Mouse (Mus musculus): Measurements from ENCODE around the gene Mrpl34. TPM values are rescaled to one million over a fixed set of nuclear protein-coding genes. Genes with fewer than 3 reads are reported as not detected.

The Mrpl34 gene
- polyA plus RNA-seq, 1 experiment from 2014 or later: 172 TPM

DNA sequence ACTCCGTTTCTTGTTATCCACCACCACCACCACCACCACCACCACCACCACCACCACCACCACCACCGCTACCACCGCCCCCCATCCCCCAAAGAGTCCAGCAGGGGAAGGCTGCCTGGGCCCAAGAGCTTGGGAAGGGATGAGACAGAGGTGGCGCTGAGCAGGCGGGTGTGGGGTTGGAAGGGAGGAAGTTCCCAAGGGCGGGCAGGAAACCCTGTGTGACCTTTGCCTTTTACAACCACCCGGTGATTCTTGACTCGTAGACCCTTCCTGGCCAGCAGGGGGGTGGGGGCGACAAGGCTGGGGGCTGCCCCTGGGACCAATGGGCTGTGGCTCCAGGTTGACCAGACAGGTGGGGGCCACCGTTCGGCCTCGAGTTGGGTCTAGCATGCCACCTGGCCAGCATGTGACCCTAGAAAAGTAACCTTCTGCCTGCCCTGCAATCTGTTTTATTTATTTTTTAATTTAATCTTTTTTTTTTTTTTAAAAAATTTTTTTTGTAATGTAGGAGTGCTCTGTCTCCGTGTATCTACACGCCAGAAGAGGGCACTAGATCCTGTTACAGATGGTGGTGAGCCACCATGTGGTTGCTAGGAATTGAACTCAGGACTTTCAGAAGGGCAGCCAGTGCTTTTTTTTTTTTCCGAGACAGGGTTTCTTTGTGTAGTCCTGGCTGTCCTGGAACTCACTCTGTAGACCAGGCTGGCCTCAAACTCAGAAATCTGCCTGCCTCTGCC lies 48.4 kb downstream of the Mrpl34 start:
- H3K4me3 ChIP-seq (ENCODE audit: low read length): no peak overlapping the region
- whole genome bisulfite sequencing: 75% methylated on average over 14 of the region's 15 CpGs
- H3K27ac ChIP-seq (ENCODE audit: low read depth, low read length): no peak overlapping the region
- no peak overlapping the region for H3K4me2 ChIP-seq (ENCODE audit: low read length)
- no peak for ATAC-seq
- no peak overlapping the region for H3K9ac ChIP-seq (ENCODE audit: low read depth, low read length)
- no peaks in the 10 kb centered on the region for H3K9me3 ChIP-seq (ENCODE audit: control insufficient read depth, low read length)
- peaks cover 12% of the 10 kb centered on the region for H3K27me3 ChIP-seq (replicated peaks; ENCODE audit: control insufficient read depth, insufficient read depth, low read length)
- H3K4me1 ChIP-seq (ENCODE audit: control insufficient read depth, insufficient read depth, low read depth, low read length): no peaks in the 10 kb centered on the region
- no peaks in the 10 kb centered on the region for H3K36me3 ChIP-seq (ENCODE audit: control insufficient read depth, insufficient read depth, low read length)

- Histone ChIP-seq H3K27me3 (replicated peaks; ENCODE audit: control insufficient read depth, insufficient read depth, low read length) (no peaks in the 10 kb centered on the region; the same call in 1 of the 2 replicates), H3K4me1 (ENCODE audit: control insufficient read depth, insufficient read depth, low read depth, low read length) (no peaks in the 10 kb centered on the region), H3K9me3 (ENCODE audit: control insufficient read depth, low read length) (no peaks in the 10 kb centered on the region), H3K36me3 (ENCODE audit: control insufficient read depth, insufficient read depth, low read length) (no peaks in the 10 kb centered on the region), H3K4me3 (ENCODE audit: low read length) (no peak overlapping the region), H3K27ac (ENCODE audit: low read depth, low read length) (no peak overlapping the region), H3K9ac (ENCODE audit: low read depth, low read length) (no peak overlapping the region), H3K4me2 (ENCODE audit: low read length) (no peak overlapping the region)
- 66% methylated on average over 5 of the region's 5 CpGs for WGBS
- ATAC-seq: no peak
Measured at GRCm38 (mm10) chr8:71515043-71515442, 50.3 kb downstream of the Mrpl34 start.

Other genes starting within 250 kb of the Mrpl34 start
- 13.1 and 16.7 TPM in 2 replicates for gene Myo9b, start 192.2 kb upstream of the Mrpl34 start, polyA plus RNA-seq (2015; fragmentation: Nextera tagmentation; extraction: Ambion mirVana)
- gene Haus8, start 192.0 kb upstream of the Mrpl34 start, polyA plus RNA-seq (2015; fragmentation: Nextera tagmentation; extraction: Ambion mirVana): 72.5 and 73.9 TPM in 2 replicates
- 115 and 120 TPM in 2 replicates for gene Use1, start 98.1 kb upstream of the Mrpl34 start, polyA plus RNA-seq (2015; fragmentation: Nextera tagmentation; extraction: Ambion mirVana)
- gene Ocel1, start 93.7 kb upstream of the Mrpl34 start, polyA plus RNA-seq (2015; fragmentation: Nextera tagmentation; extraction: Ambion mirVana): 5.5 and 6.3 TPM in 2 replicates
- 20.7 and 23.6 TPM in 2 replicates for gene Nr2f6, start 83.0 kb upstream of the Mrpl34 start, polyA plus RNA-seq (2015; fragmentation: Nextera tagmentation; extraction: Ambion mirVana)
- gene Ushbp1, start 69.2 kb upstream of the Mrpl34 start, polyA plus RNA-seq (2015; fragmentation: Nextera tagmentation; extraction: Ambion mirVana): 7.3 and 9.5 TPM in 2 replicates
- 97.3 and 101 TPM in 2 replicates for gene Babam1, start 68.1 kb upstream of the Mrpl34 start, polyA plus RNA-seq (2015; fragmentation: Nextera tagmentation; extraction: Ambion mirVana)
- 8.8 and 9.8 TPM in 2 replicates for gene Ankle1, start 58.9 kb upstream of the Mrpl34 start, polyA plus RNA-seq (2015; fragmentation: Nextera tagmentation; extraction: Ambion mirVana)
- 172 and 182 TPM in 2 replicates for gene Abhd8, start 1.3 kb upstream of the Mrpl34 start, polyA plus RNA-seq (2015; fragmentation: Nextera tagmentation; extraction: Ambion mirVana)
- gene Dda1, start 4.2 kb downstream of the Mrpl34 start, polyA plus RNA-seq (2015; fragmentation: Nextera tagmentation; extraction: Ambion mirVana): 240 and 247 TPM in 2 replicates
- gene Ano8, start 21.0 kb downstream of the Mrpl34 start, polyA plus RNA-seq (2015; fragmentation: Nextera tagmentation; extraction: Ambion mirVana): 2.3 and 4.5 TPM in 2 replicates
- gene Gtpbp3, start 23.1 kb downstream of the Mrpl34 start, polyA plus RNA-seq (2015; fragmentation: Nextera tagmentation; extraction: Ambion mirVana): 14.0 and 14.6 TPM in 2 replicates
- gene Plvap, start 46.8 kb downstream of the Mrpl34 start, polyA plus RNA-seq (2015; fragmentation: Nextera tagmentation; extraction: Ambion mirVana): 12.0 and 12.5 TPM in 2 replicates
- gene Ccdc194, start 60.8 kb downstream of the Mrpl34 start, polyA plus RNA-seq (2015; fragmentation: Nextera tagmentation; extraction: Ambion mirVana): 0.44 and 0.52 TPM in 2 replicates
- gene Bst2, start 72.5 kb downstream of the Mrpl34 start, polyA plus RNA-seq (2015; fragmentation: Nextera tagmentation; extraction: Ambion mirVana): 10.4 and 12.3 TPM in 2 replicates
- 66.3 and 70.4 TPM in 2 replicates for gene Mvb12a, start 78.0 kb downstream of the Mrpl34 start, polyA plus RNA-seq (2015; fragmentation: Nextera tagmentation; extraction: Ambion mirVana)
- gene Tmem221, start 93.9 kb downstream of the Mrpl34 start, polyA plus RNA-seq (2015; fragmentation: Nextera tagmentation; extraction: Ambion mirVana): 0.09 and 0.19 TPM in 2 replicates
- gene Nxnl1, start 101.6 kb downstream of the Mrpl34 start, polyA plus RNA-seq (2015; fragmentation: Nextera tagmentation; extraction: Ambion mirVana): not detected in 2 replicates
- gene Slc27a1, start 103.9 kb downstream of the Mrpl34 start, polyA plus RNA-seq (2015; fragmentation: Nextera tagmentation; extraction: Ambion mirVana): 102 and 107 TPM in 2 replicates
- gene Pgls, start 127.2 kb downstream of the Mrpl34 start, polyA plus RNA-seq (2015; fragmentation: Nextera tagmentation; extraction: Ambion mirVana): 220 and 237 TPM in 2 replicates
- 6.4 and 7.8 TPM in 2 replicates for gene Fam129c, start 132.7 kb downstream of the Mrpl34 start, polyA plus RNA-seq (2015; fragmentation: Nextera tagmentation; extraction: Ambion mirVana)
- gene Colgalt1, start 146.0 kb downstream of the Mrpl34 start, polyA plus RNA-seq (2015; fragmentation: Nextera tagmentation; extraction: Ambion mirVana): 62.1 and 74.1 TPM in 2 replicates
- 22.4 and 23.1 TPM in 2 replicates for gene Unc13a, start 206.8 kb downstream of the Mrpl34 start, polyA plus RNA-seq (2015; fragmentation: Nextera tagmentation; extraction: Ambion mirVana)
- 7.3 and 8.1 TPM in 2 replicates for gene Jak3, start 211.3 kb downstream of the Mrpl34 start, polyA plus RNA-seq (2015; fragmentation: Nextera tagmentation; extraction: Ambion mirVana)
- gene Insl3, start 224.3 kb downstream of the Mrpl34 start, polyA plus RNA-seq (2015; fragmentation: Nextera tagmentation; extraction: Ambion mirVana): 1.2 and 1.5 TPM in 2 replicates
- gene B3gnt3, start 236.8 kb downstream of the Mrpl34 start, polyA plus RNA-seq (2015; fragmentation: Nextera tagmentation; extraction: Ambion mirVana): 0.44 and 0.62 TPM in 2 replicates

Data from hindbrain, embryonic 16.5 days (tissue).